Mouse (Mus musculus) liver, embryonic 15.5 days (tissue): ENCODE data around the gene Selenoo. TPM values are rescaled to one million over a fixed set of nuclear protein-coding genes. Genes with fewer than 3 reads are reported as not detected.

Experiments
- ATAC-seq: fragments of 200-750 bp; cut with Nextera tagmentation; 2 replicates; pipeline ENCODE4 v1.8.0; 2017; ENCODE audit warnings: moderate number of reproducible peaks, mild to moderate bottlenecking, moderate library complexity; ENCODE audit not compliant: insufficient read depth
- H3K27ac ChIP-seq: fragments of 300-500 bp; sonication (generic); replicated peaks from 2 replicates; pipeline ENCODE4 v1.5.1; 2015; ENCODE audit warnings: mild to moderate bottlenecking, inconsistent platforms
- H3K27me3 ChIP-seq: fragments of 300-500 bp; sonication (generic); 2 replicates; pipeline ENCODE4 v1.6.1; 2015; ENCODE audit warnings: mild to moderate bottlenecking, inconsistent platforms
- H3K36me3 ChIP-seq: fragments of 300-500 bp; sonication (generic); replicated peaks from 2 replicates; pipeline ENCODE4 v1.6.1; 2015; ENCODE audit warnings: moderate library complexity, mild to moderate bottlenecking, inconsistent platforms
- H3K4me1 ChIP-seq: fragments of 300-500 bp; sonication (generic); replicated peaks from 2 replicates; pipeline ENCODE4 v1.6.1; 2015; ENCODE audit warnings: inconsistent platforms
- H3K4me2 ChIP-seq: fragments of 300-500 bp; sonication (generic); 2 replicates; pipeline ENCODE4 v1.6.1; 2015; ENCODE audit warnings: moderate library complexity, mild to moderate bottlenecking, inconsistent platforms
- H3K4me3 ChIP-seq: fragments of 300-500 bp; sonication (generic); replicated peaks from 2 replicates; pipeline ENCODE4 v1.5.1; 2015; ENCODE audit warnings: mild to moderate bottlenecking, inconsistent platforms
- H3K9ac ChIP-seq: fragments of 300-500 bp; sonication (generic); 2 replicates; pipeline ENCODE4 v1.6.1; 2015; ENCODE audit warnings: moderate library complexity, mild to moderate bottlenecking, inconsistent platforms
- H3K9me3 ChIP-seq: fragments of 300-500 bp; sonication (generic); replicated peaks from 2 replicates; pipeline ENCODE4 v1.6.1; 2016; ENCODE audit warnings: inconsistent platforms
- WGBS: fragments of 180-500 bp; shearing (Covaris S2); methylation state at CpG from one replicate; pipeline ENCODE4 v1.1.7; 2015; ENCODE audit warnings: mixed read lengths; ENCODE audit not compliant: insufficient replicate concordance; 5-methylcytosine and 5-hydroxymethylcytosine counted together
- polyA plus RNA-seq: library from polyadenylated mRNA; unstranded; fragments of >200 nt; fragmentation: Nextera tagmentation; extraction: Ambion mirVana; gene quantifications from 2 replicates; pipeline ENCODE4 v1.2.1, GENCODE M21; 2015

Gene Selenoo
- polyA plus RNA-seq, 1 experiment from 2014 or later: 9.3 TPM

DNA sequence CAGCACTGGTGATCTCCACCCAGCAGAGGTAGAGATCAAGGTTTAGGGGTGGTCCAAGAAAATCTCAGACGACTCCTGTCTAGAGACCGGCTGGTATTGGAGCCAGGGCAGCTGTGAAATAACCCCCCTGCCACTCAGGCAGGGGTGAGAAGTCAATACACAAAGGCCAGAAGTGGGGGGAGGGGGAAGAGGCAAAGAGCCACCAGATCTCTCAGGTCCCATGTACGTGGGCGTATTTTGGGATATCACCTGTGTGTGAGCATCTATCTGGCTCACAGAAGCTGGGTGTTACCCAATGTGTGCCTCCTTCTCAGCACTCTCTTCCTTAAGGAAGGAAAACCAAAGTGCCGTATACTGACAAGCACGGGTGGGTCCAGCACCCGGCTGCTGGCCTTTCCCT, 25.9 kb upstream of the Selenoo start:
- no peak overlapping the region for H3K4me2 ChIP-seq
- peaks cover 96% of the 10 kb centered on the region for H3K27me3 ChIP-seq
- H3K9ac ChIP-seq: no peak overlapping the region
- no peaks in the 10 kb centered on the region for H3K9me3 ChIP-seq
- WGBS: 61% methylated on average over 7 of the region's 7 CpGs
- ATAC-seq: no peak
- H3K4me1 ChIP-seq: peaks cover 8% of the 10 kb centered on the region
- H3K27ac ChIP-seq: no peak overlapping the region
- H3K36me3 ChIP-seq: no peaks in the 10 kb centered on the region
- no peak overlapping the region for H3K4me3 ChIP-seq

DNA sequence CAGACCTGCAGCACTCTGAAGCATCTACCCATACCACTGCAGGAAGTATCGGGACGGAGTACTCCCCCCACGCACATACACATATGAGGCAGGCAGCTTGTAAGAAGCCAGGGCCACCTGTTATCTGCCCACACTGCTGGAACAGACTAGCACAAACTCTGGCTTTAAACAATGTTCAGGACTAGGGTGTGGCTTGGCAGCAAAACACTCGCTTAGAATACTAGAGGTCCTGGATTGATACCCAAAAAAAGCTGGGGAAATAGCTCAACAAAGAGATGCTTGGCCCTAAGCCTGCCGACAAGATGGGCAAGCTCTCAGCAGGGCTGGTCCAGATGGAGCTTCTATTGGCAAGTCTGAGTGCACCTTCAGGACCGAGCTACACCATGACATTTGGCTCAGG, 25.3 kb upstream of the Selenoo start:
- no peak overlapping the region for H3K4me3 ChIP-seq
- H3K4me2 ChIP-seq: no peak overlapping the region
- H3K36me3 ChIP-seq: no peaks in the 10 kb centered on the region
- 48% methylated on average over 6 of the region's 6 CpGs for WGBS
- H3K9ac ChIP-seq: no peak overlapping the region
- ATAC-seq: no peak
- peaks cover 8% of the 10 kb centered on the region for H3K4me1 ChIP-seq
- no peaks in the 10 kb centered on the region for H3K9me3 ChIP-seq
- no peak overlapping the region for H3K27ac ChIP-seq
- peaks cover 96% of the 10 kb centered on the region for H3K27me3 ChIP-seq

DNA sequence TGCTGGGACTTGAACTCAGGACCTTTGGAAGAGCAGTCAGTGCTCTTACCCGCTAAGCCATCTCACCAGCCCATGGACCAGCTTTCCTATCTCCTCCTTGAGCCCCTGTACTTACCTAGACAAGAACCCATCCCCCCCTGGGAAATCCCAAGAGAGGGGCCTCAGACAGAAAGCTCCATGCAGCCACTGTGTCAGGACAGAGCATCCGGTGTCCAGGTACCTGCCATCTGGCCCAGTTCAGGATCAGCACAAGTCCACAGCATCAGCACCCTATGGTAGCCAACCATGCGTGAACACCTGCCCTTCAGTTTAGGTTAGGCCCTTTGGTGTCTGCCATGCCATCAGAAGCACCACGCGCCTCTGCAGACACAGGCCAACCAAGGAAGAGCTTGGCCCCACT, 24.0 kb upstream of the Selenoo start:
- ATAC-seq: no peak
- Histone ChIP-seq H3K27me3 (peaks cover 96% of the 10 kb centered on the region), H3K9ac (no peak overlapping the region), H3K4me3 (no peak overlapping the region), H3K4me1 (peaks cover 3% of the 10 kb centered on the region), H3K4me2 (no peak overlapping the region), H3K36me3 (no peaks in the 10 kb centered on the region), H3K9me3 (no peaks in the 10 kb centered on the region), H3K27ac (no peak overlapping the region)
- 73% methylated on average over 5 of the region's 5 CpGs for WGBS

DNA sequence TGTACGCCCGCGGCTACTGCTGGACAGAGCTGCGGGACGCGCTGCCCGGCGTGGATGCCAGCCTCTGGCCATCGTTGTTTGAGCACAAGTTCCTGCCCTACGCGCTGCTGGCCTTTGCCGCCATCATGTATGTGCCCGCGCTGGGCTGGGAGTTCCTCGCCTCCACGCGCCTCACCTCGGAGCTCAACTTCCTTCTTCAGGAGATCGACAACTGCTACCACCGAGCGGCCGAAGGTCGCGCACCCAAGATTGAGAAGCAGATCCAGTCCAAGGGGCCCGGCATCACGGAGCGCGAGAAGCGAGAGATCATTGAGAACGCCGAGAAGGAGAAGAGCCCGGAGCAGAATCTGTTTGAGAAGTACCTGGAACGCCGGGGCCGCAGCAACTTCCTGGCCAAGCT, 21.3 kb upstream of the Selenoo start:
- H3K4me1 ChIP-seq: no peaks in the 10 kb centered on the region; the same call in 1 of the 2 replicates
- H3K36me3 ChIP-seq: no peaks in the 10 kb centered on the region
- 15% methylated on average over 35 of the region's 35 CpGs for WGBS
- peaks cover 93% of the 10 kb centered on the region for H3K27me3 ChIP-seq
- no peaks in the 10 kb centered on the region for H3K9me3 ChIP-seq
- no peak overlapping the region for H3K9ac ChIP-seq
- no peak overlapping the region; the same call in 1 of the 2 replicates for H3K4me2 ChIP-seq
- H3K4me3 ChIP-seq: no peak overlapping the region
- no peak for ATAC-seq
- no peak overlapping the region for H3K27ac ChIP-seq

DNA sequence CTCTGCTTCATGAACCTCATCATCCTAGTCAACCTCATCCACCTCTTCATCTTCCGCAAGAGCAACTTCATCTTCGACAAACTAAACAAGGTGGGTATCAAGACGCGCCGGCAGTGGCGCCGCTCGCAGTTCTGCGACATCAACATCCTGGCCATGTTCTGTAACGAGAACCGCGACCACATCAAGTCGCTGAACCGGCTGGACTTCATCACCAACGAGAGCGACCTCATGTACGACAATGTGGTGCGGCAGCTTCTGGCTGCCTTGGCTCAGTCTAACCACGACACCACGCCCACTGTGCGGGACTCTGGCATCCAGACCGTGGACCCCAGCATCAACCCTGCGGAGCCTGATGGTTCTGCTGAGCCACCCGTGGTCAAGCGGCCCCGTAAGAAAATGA, 20.7 kb upstream of the Selenoo start:
- H3K4me3 ChIP-seq: no peak overlapping the region
- no peaks in the 10 kb centered on the region for H3K9me3 ChIP-seq
- no peak for ATAC-seq
- WGBS: 25% methylated on average over 26 of the region's 26 CpGs
- H3K27ac ChIP-seq: no peak overlapping the region
- H3K36me3 ChIP-seq: no peaks in the 10 kb centered on the region
- no peak overlapping the region for H3K4me2 ChIP-seq
- no peak overlapping the region for H3K9ac ChIP-seq
- peaks cover 93% of the 10 kb centered on the region for H3K27me3 ChIP-seq
- no peaks in the 10 kb centered on the region; the same call in 1 of the 2 replicates for H3K4me1 ChIP-seq

DNA sequence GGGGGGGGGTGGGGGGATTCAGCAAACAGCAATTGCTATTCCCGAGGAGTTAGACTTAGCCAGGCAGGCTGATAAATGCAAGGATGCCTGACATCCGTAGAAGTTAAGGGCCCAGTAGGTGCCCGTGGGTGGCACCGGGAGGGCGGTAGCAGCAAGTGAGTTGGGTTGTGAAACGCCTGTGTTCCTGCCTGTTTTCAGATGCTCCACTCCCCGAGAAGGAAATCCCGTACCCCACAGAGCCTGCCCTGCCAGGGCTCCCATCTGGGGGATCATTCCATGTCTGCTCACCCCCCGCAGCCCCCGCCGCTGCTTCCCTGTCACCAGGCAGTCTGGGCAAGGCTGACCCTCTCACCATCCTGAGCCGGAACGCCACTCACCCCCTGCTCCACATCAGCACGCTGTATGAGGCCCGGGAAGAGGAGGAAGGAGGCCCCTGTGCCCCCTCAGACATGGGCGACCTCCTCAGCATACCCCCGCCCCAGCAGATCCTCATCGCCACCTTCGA, 19.5 kb upstream of the Selenoo start:
- 60% methylated on average over 19 of the region's 19 CpGs for WGBS
- ATAC-seq: no peak
- H3K36me3 ChIP-seq: no peaks in the 10 kb centered on the region
- no peak overlapping the region for H3K4me2 ChIP-seq
- H3K27ac ChIP-seq: no peak overlapping the region
- H3K4me1 ChIP-seq: peaks cover under 1% of the 10 kb centered on the region; the same call in 1 of the 2 replicates
- H3K9ac ChIP-seq: no peak overlapping the region
- H3K9me3 ChIP-seq: no peaks in the 10 kb centered on the region
- peaks cover 83% of the 10 kb centered on the region for H3K27me3 ChIP-seq
- H3K4me3 ChIP-seq: no peak overlapping the region

DNA sequence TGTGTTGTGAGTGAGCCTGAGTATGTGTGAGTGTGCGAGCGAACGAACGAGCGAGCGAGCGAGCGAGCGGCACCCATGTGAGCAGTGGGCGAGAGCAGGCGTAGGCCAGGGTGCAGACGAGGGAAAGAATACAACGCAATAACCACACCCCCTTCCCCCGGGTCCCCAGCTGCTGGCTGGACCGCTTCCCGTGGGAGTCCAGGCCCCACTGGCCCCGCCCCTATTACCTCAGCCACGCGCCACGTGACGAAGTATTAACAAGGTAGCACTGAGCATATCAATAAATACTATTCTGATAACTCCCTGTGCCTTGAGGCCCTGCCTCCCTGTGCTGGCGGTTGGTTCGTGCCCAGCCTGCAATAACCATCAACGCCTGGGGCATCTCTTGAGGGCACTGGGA, 18.3 kb upstream of the Selenoo start:
- H3K27me3 ChIP-seq: peaks cover 73% of the 10 kb centered on the region
- ATAC-seq: no peak
- H3K27ac ChIP-seq: no peak overlapping the region
- no peaks in the 10 kb centered on the region for H3K9me3 ChIP-seq
- 67% methylated on average over 24 of the region's 24 CpGs for WGBS
- H3K4me3 ChIP-seq: no peak overlapping the region
- H3K4me1 ChIP-seq: peaks cover 13% of the 10 kb centered on the region
- H3K9ac ChIP-seq: no peak overlapping the region
- no peaks in the 10 kb centered on the region for H3K36me3 ChIP-seq
- no peak overlapping the region for H3K4me2 ChIP-seq

DNA sequence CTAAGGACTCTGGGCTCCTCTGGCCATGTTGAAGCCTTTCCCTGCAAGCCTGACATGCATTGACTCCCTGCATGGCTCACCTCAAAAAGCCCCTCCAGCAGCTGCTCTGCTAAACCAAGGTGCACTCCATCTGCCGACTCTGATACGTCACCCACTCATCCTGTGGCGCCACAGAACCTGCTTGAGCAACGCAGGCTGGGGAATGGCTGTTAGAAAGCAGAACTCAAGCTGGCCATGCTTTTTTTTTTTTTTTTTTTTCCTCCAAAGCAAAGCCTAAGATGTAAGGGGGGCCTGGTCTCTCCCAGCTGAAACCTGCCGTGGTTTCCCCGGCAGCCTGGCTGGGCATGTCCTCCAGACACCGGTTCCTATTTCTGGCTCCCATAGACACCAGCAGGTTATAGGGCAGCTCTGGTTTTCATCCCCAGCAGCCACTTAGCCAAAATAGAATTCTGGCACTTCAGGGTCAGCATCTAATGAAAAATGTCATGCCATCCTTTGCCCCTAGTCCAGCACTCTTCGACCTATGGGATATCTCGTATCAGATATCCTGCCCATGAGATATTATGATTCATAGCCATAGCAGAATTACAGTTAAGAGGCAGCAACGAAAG, 14.8 kb upstream of the Selenoo start:
- no peak overlapping the region for H3K4me3 ChIP-seq
- no peak overlapping the region for H3K27ac ChIP-seq
- H3K4me1 ChIP-seq: peaks cover 42% of the 10 kb centered on the region
- whole genome bisulfite sequencing: 44% methylated on average over 10 of the region's 10 CpGs
- no peaks in the 10 kb centered on the region for H3K36me3 ChIP-seq
- H3K9ac ChIP-seq: no peak overlapping the region
- H3K9me3 ChIP-seq: no peaks in the 10 kb centered on the region
- H3K27me3 ChIP-seq: peaks cover 38% of the 10 kb centered on the region
- no peak overlapping the region for H3K4me2 ChIP-seq
- no peak for ATAC-seq

DNA sequence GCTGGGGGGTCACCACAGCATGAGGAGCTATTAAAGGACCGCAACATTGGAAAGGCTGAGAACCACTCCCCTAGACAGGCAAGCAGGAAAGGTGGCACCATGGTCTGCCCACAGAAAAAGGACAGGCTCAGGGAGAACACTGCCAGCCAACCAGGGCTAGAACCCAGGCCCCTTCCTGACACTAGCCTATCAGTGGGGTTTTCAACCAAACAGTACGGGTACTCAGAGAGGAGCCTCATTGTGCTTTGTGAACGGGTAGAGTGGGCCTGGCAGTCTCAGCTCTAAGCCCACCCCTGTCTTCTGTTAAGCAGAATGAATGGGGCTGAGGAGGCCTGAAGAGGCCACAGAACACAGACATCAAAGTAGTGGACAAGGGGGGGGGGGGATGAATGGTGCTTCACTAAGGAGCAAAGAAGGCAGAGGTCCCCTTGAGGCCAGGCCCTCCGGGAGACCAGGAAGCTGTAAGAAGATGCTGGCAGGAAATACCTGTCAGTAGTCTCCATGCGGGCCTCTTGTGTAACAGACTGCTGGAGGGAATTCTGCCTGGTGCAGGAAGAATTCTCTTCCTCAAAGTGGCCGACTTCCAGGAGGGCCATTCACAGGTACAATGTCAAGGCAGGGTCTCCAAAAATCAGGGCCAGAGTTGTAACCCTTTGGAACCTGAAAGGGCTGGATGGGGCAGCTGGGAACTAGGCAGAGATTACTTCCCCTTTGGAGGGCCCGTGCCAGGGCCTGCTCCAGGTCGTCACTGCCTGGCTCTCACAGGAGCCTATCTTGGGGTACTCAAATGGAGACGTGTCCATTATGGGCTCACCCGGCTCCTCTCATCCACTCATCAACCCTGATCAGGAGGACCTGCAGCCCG, 14.0 kb upstream of the Selenoo start, which contains the start of gene Trabd:
Gene Trabd, plus strand, starts transcription at position 512 of the 865 bp plus-strand sequence.
- Histone ChIP-seq H3K4me3 (peak within 1 kb of the TSS; percentile 78), H3K4me1 (peaks cover 42% of the 10 kb centered on the region), H3K4me2 (peak within 1 kb of the TSS; percentile 85), H3K27ac (peak within 1 kb of the TSS; percentile 64), H3K9ac (peak within 1 kb of the TSS; percentile 72), H3K27me3 (peaks cover 31% of the 10 kb centered on the region), H3K36me3 (0 out of 2 replicates have a peak, but pooled peaks cover 2% of the 10 kb centered on the region), H3K9me3 (no peaks in the 10 kb centered on the region)
- ATAC-seq: no peak
- 35% methylated on average over 11 of the region's 11 CpGs for WGBS

DNA sequence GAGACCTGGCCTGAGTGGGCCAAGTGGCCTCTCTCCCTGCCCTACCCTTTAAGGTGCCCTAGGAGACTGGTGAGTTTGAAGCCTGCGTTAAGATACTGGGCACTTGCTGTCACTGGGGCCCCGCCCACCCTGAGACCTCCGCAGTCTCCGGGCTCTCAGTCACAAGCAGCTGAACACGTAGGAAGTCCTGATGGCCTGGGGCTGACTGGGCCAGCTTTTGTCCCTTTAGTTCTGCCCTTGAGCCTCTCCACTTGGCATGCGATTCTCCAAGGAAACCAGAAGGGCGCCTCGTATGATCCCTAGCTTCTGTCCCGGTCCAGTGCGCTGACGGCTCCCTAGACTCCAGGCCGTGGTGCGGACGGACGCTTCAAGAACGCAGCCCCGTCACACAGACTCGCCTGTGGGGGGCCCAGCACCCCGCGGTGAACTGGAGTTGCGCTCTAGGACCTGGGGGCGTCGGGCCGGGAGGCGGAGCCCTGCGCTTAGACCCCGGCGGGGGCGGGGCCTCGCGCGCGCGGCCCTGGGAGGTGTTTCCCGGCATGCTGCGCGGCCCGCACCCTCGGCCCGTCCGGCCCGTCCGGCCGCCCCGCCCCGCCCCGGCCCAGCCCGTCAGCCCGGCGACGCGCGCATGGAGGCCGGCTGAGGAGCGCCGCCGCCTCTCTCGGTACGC, 13.3 kb upstream of the Selenoo start:
- Histone ChIP-seq H3K36me3 (0 out of 2 replicates have a peak, but pooled peaks cover 6% of the 10 kb centered on the region), H3K4me2 (peak overlapping the region; percentile 85), H3K9me3 (no peaks in the 10 kb centered on the region), H3K4me3 (peak overlapping the region; percentile 78), H3K9ac (peak overlapping the region; percentile 72), H3K27ac (peak overlapping the region; percentile 64), H3K27me3 (peaks cover 23% of the 10 kb centered on the region), H3K4me1 (peaks cover 42% of the 10 kb centered on the region)
- peak; percentile 87 for ATAC-seq
- under 1% methylated on average over 54 of the region's 59 CpGs for WGBS
